Mouse (Mus musculus) lung, postnatal 0 days (tissue): ENCODE results near the gene Gm20403.

Source experiments
- CTCF ChIP-seq: IDR thresholded peaks from 2 replicates; pipeline ENCODE4 v1.5.1; 2016; ENCODE audit warnings: antibody characterized with exemption, mild to moderate bottlenecking
- EP300 ChIP-seq: IDR thresholded peaks from 2 replicates; pipeline ENCODE4 v1.6.1; 2016; ENCODE audit warnings: antibody characterized with exemption, mild to moderate bottlenecking, control low read depth

- TF ChIP-seq CTCF (no peak), EP300 (no peak)
These were observed 40.8 kb upstream of the Gm20403 start for GRCm38 (mm10) chr12:55027088-55027487.
